Mouse (Mus musculus) C2C12 (cell line): ENCODE results near the gene Smurf1.

ENCODE experiments used
- CTCF ChIP-seq: IDR thresholded peaks from one replicate; pipeline ENCODE4 v1.5.1; 2011; ENCODE audit not compliant: control insufficient read depth, insufficient read depth, insufficient read length
- FOSL1 ChIP-seq: IDR thresholded peaks from one replicate; pipeline ENCODE4 v1.8.0; 2011; ENCODE audit warnings: mild to moderate bottlenecking, low read length; ENCODE audit not compliant: poor library complexity, insufficient read depth, severe bottlenecking
- USF1 ChIP-seq: IDR thresholded peaks from one replicate; pipeline ENCODE4 v1.6.1; 2011; ENCODE audit warnings: low read depth, mild to moderate bottlenecking, control low read depth, moderate library complexity

DNA sequence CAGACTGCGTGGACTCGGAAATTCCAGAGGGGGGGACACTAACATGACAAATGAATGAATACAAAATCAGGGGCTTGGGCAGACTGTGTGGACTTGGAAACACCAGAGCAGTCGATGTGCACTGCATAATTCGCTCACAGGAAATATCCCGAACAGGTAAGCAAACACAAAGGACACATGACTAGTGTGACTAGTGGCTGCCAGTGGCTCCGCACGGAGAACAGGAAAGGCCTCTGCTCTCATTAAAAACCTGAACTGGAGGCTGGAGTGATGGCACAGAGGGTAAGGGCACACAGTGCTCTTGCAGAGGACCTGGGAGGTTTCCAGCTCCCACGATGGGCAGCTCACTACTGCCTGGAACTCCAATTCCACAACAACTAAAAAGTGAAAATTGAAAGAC is 47.4 kb downstream of the Smurf1 start:
- TF ChIP-seq CTCF (no peak), USF1 (no peak), FOSL1 (no peak)
